Mouse (Mus musculus) lung, postnatal 0 days (tissue): ENCODE results near the gene Ccser1.

Source experiments
- CTCF ChIP-seq: IDR thresholded peaks from 2 replicates; pipeline ENCODE4 v1.5.1; 2016; ENCODE audit warnings: antibody characterized with exemption, mild to moderate bottlenecking
- EP300 ChIP-seq: IDR thresholded peaks from 2 replicates; pipeline ENCODE4 v1.6.1; 2016; ENCODE audit warnings: antibody characterized with exemption, mild to moderate bottlenecking, control low read depth

DNA sequence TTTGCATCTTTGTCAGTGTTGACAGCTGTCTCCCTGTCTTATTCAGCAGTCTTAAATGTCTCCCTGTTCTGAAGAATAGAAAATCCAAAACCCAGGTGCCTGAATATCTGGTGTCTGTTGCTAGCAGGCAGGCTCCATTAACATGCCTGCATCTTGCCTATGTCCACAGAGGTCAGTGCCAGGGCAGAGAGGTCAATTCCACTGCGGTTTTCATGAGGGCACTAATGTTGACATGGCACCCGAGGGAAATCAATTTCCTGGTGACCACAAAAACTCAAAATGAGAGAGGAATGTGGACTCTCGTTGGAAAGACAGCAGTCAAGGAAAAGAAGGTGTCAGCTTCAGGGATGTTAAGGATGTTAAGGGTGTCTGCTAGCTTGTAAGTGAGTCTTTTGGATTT lies 983.7 kb downstream of the Ccser1 start:
- no peak for TF ChIP-seq CTCF
- TF ChIP-seq EP300, result no peak
